Mouse (Mus musculus) embryonic fibroblast, embryonic 13.5 days (primary cell): ENCODE data around the gene Trpm5.

ENCODE experiments used
- CTCF ChIP-seq: IDR thresholded peaks from 2 replicates; pipeline ENCODE4 v1.5.1; 2011; ENCODE audit warnings: mild to moderate bottlenecking, control low read depth, low read length, moderate library complexity, borderline replicate concordance; ENCODE audit not compliant: insufficient read depth
- POLR2A ChIP-seq: IDR thresholded peaks from 2 replicates; pipeline ENCODE4 v1.6.1; 2011; ENCODE audit warnings: low read depth, mild to moderate bottlenecking, control low read depth, low read length, moderate library complexity

- TF ChIP-seq POLR2A (no peak), CTCF (no peak)
Measured at GRCm38 (mm10) chr7:143072605-143073004, 21.8 kb downstream of the Trpm5 start.
